Mouse (Mus musculus): ENCODE data around the gene Nectin1. TPM values are rescaled to one million over a fixed set of nuclear protein-coding genes. Genes with fewer than 3 reads are reported as not detected.

Nectin1 gene
- 3.8 and 3.9 TPM in 2 replicates for total RNA-seq (2012; rRNA removed)
- polyA plus RNA-seq (2012; ENCODE audit: insufficient read depth in 1 of 2, insufficient read length in 2 of 2, low read depth in 1 of 2, low replicate concordance in 2 of 2, missing spikeins in 1 of 2), result 1 to 10 TPM in 1 of 2 experiments, not detected in 1; 6.2 TPM

- Histone ChIP-seq H3K9me3 (replicated peaks; ENCODE audit: insufficient read depth, low read length) (no peaks in the 10 kb centered on the region), H3K4me3 (ENCODE audit: control insufficient read depth in 1 of 2, insufficient read depth in 1 of 2, low read depth in 2 of 2, low read length in 2 of 2) (peak within 1 kb of the TSS; percentile 68 to 79), H3K4me1 (ENCODE audit: control insufficient read depth in 1 of 2, insufficient read depth in 2 of 2, low read length in 2 of 2) (peaks cover 5 to 12% of the 10 kb centered on the region in 2 experiments; a peak in 2 of 4 replicates), H3K36me3 (ENCODE audit: control insufficient read depth in 1 of 2, insufficient read depth in 2 of 2, low read length in 2 of 2) (0 out of 4 replicates have a peak, but pooled peaks cover 0 to 3% of the 10 kb centered on the region in 2 experiments), H3K79me2 (ENCODE audit: control insufficient read depth, insufficient read depth, low read length, poor library complexity) (peaks cover 20% of the 10 kb centered on the region), H3K9ac (ENCODE audit: control insufficient read depth, low read depth, low read length, poor library complexity, severe bottlenecking) (peak within 1 kb of the TSS; percentile 88), H3K27ac (ENCODE audit: control insufficient read depth, low read depth, low read length) (peak within 1 kb of the TSS; percentile 62), H3K27me3 (ENCODE audit: control insufficient read depth in 1 of 2, insufficient read depth in 2 of 2, low read length in 2 of 2) (no peaks in the 10 kb centered on the region)
- TF ChIP-seq GATA1 (IDR thresholded peaks at IDR 0.05; ENCODE audit: low read depth, low read length) (no peak), ZNF384 (IDR thresholded peaks at IDR 0.05; ENCODE audit: low read depth, low read length) (no peak), MAX (IDR thresholded peaks at IDR 0.05; ENCODE audit: low read length) (no peak), POLR2A (IDR thresholded peaks at IDR 0.05; ENCODE audit: control insufficient read depth in 1 of 2, insufficient read depth in 1 of 2, low read depth in 1 of 2, low read length in 2 of 2, poor library complexity in 1 of 2) (peak; percentile 67 to 72; a peak in 3 of 4 replicates), USF1 (IDR thresholded peaks at IDR 0.05; ENCODE audit: low read depth, low read length) (no peak), SIN3A (IDR thresholded peaks at IDR 0.05; ENCODE audit: low read length) (0 out of 2 replicates have a peak, but pooled peaks have one; percentile 15), ZKSCAN1 (IDR thresholded peaks at IDR 0.05; ENCODE audit: low read depth, low read length) (no peak), NELFE (IDR thresholded peaks at IDR 0.05; ENCODE audit: low read depth, low read length) (peak; percentile 59), MXI1 (IDR thresholded peaks at IDR 0.05; ENCODE audit: low read depth, low read length) (peak; percentile 18; the same call in 1 of the 2 replicates), RAD21 (IDR thresholded peaks at IDR 0.05; ENCODE audit: low read depth, low read length) (peak; percentile 31), CTCF (IDR thresholded peaks at IDR 0.05 in 2 of 3, conservative IDR thresholded peaks at IDR 0.05 in 1 of 3; ENCODE audit: control insufficient read depth in 1 of 3, insufficient read depth in 1 of 3, low read depth in 2 of 3, low read length in 3 of 3, poor library complexity in 1 of 3, severe bottlenecking in 1 of 3) (peak in 2 of 3 experiments; percentile 56 to 75; a peak in 5 of 6 replicates)
- DNase-seq (ENCODE audit: low read depth, low spot score), result peak; percentile 75
Measured at GRCm38 (mm10) chr9:43743647-43744137, at the start of gene Nectin1. TSS of gene Nectin1 (plus strand) at chr9:43743984.

DNA sequence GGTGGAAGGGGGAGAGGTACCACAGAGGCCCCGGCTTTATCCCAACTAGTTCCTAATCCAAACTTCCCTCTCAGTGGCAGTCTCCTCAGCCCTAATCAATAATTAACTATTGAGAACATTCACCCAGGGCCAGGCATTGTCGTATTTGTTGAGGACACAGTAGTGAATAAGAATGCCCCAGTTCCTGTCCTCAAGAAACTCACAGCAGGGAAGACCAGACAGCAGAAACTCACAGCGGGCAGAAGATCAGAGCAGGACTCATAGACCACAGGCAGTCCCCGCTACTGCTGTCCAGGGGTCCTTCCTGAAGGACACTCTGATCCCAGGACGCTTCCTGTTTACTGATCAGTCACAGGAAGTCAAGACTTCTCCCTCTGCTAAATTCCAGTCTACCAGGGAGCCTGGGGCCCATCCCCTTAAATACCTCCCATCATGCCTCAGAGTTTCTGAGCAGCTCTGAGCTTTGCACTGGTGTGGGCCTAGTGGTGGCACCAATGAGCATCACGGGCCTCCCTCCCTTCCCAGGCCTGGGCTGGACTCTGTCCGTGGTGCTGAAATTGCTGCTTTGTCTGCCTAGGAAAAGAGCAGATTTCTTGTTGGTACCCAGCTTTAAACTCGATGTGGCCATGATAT is 45.6 kb upstream of the Nectin1 start:
- no peaks in the 10 kb centered on the region; a peak in 1 of 4 replicates for H3K27me3 ChIP-seq (ENCODE audit: control insufficient read depth in 1 of 2, insufficient read depth in 2 of 2, low read length in 2 of 2)
- no peaks in the 10 kb centered on the region for H3K79me2 ChIP-seq (ENCODE audit: control insufficient read depth, insufficient read depth, low read length, poor library complexity)
- H3K27ac ChIP-seq (ENCODE audit: control insufficient read depth, low read depth, low read length), result no peak overlapping the region
- no peak overlapping the region for H3K4me3 ChIP-seq (ENCODE audit: control insufficient read depth in 1 of 2, insufficient read depth in 1 of 2, low read depth in 2 of 2, low read length in 2 of 2)
- TF ChIP-seq MXI1 (IDR thresholded peaks at IDR 0.05; ENCODE audit: low read depth, low read length) (no peak), ZMIZ1 (IDR thresholded peaks at IDR 0.05; ENCODE audit: low read depth, low read length) (no peak), TAL1 (IDR thresholded peaks at IDR 0.05; ENCODE audit: low read length) (no peak), SMC3 (IDR thresholded peaks at IDR 0.05; ENCODE audit: low read depth, low read length) (0 out of 2 replicates have a peak, but pooled peaks have one; percentile 13), HCFC1 (IDR thresholded peaks at IDR 0.05; ENCODE audit: low read depth, low read length) (no peak), NRF1 (IDR thresholded peaks at IDR 0.05; ENCODE audit: insufficient read depth, low read depth, low read length, poor library complexity, severe bottlenecking) (no peak), CTCF (IDR thresholded peaks at IDR 0.05 in 2 of 3, conservative IDR thresholded peaks at IDR 0.05 in 1 of 3; ENCODE audit: control insufficient read depth in 1 of 3, insufficient read depth in 1 of 3, low read depth in 2 of 3, low read length in 3 of 3, poor library complexity in 1 of 3, severe bottlenecking in 1 of 3) (peak in 1 of 3 experiments; percentile 18; a peak in 1 of 6 replicates), SIN3A (IDR thresholded peaks at IDR 0.05; ENCODE audit: low read length) (no peak), MYC (IDR thresholded peaks at IDR 0.05; ENCODE audit: low read depth, low read length) (no peak)
- H3K4me1 ChIP-seq (ENCODE audit: control insufficient read depth in 1 of 2, insufficient read depth in 2 of 2, low read length in 2 of 2), result no peaks in the 10 kb centered on the region
- peak; percentile 50 for DNase-seq (ENCODE audit: low read depth, low spot score)
- H3K9me3 ChIP-seq (replicated peaks; ENCODE audit: insufficient read depth, low read length), result no peaks in the 10 kb centered on the region
- no peak overlapping the region for H3K9ac ChIP-seq (ENCODE audit: control insufficient read depth, low read depth, low read length, poor library complexity, severe bottlenecking)
- H3K36me3 ChIP-seq (ENCODE audit: control insufficient read depth in 1 of 2, insufficient read depth in 2 of 2, low read length in 2 of 2), result no peaks in the 10 kb centered on the region
